Mouse (Mus musculus) spleen, embryonic (tissue): ENCODE data around the gene Eif2d.

Experiments
- CTCF ChIA-PET: fragments of 350-600 bp; sonication (Branson Sonifier 250); formaldehyde crosslinking; loops from one replicate; lab custom pipeline; 2022; lab: Charles Lee

Gene Eif2d

DNA sequence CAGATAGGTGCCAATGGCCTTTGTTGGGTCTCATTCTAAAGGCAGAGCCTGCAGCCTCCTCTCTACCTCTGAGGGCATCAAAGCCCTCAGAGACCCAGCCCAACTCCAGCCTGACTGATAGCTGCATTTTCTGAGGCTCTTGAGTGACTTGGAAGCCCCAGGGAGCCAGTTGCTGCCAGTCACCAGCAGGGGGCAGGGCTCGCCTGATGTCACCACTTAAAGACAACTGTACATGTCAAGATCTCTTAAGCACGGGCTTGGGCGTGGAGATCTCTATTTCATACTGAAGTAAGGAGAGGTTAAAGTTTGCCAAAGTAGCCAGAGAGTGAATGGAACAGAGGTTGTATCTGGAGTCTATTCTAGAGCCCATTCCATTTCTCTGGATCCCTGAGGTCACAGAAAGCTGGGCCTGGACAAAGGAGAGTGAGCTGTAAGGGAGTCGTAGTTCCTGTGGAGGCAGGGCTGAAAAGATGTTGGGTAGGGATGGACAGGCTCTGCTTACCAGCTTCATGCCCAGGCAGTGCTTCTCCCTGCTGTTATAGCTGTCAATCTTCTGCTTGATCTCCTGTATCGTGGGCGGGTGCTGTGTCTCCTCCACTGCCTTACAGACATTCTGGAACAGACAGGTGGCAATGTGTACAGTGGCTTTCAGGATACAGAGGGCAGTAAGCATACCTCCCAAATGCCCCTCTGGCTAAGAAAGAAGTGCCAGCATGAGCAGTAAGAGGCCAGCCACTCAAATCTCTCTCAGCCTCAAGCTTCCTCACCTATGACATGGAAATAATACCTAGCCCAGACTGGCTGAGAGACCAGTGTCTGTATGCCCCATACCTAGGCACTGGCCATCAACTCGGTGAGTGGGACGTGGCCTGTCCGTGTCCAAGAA is 28.9 kb downstream of the Eif2d start:
- CTCF ChIA-PET, result interaction anchor here (1.9 to 2.3 kb wide), 2 partner anchors 24 to 65 kb away, joined by 5 to 18 read pairs; no protein-coding TSS in a partner anchor

DNA sequence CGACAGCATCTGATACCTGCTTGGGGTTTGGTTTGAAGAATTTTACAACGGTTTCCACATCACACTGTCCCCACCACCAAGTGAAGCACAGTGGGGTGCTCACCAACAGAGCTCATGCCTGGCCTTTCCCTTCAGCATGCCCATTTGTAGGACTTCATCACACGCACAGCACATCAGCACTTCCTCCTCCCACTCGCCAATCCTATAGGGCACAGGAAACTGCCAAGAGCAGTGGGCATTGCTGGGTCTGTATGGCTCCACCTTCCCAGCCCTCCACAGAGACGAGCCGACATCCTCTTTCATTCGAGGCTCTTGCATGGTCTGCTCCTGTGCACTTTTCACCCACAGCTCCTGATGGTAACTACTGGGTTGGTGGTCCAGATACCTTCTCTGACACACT is 30.2 kb downstream of the Eif2d start:
- CTCF ChIA-PET, result interaction anchor here (0.5 to 1.9 kb wide), 4 partner anchors 19 to 192 kb away, joined by 3 to 5 read pairs (median 4); no protein-coding TSS in a partner anchor

DNA sequence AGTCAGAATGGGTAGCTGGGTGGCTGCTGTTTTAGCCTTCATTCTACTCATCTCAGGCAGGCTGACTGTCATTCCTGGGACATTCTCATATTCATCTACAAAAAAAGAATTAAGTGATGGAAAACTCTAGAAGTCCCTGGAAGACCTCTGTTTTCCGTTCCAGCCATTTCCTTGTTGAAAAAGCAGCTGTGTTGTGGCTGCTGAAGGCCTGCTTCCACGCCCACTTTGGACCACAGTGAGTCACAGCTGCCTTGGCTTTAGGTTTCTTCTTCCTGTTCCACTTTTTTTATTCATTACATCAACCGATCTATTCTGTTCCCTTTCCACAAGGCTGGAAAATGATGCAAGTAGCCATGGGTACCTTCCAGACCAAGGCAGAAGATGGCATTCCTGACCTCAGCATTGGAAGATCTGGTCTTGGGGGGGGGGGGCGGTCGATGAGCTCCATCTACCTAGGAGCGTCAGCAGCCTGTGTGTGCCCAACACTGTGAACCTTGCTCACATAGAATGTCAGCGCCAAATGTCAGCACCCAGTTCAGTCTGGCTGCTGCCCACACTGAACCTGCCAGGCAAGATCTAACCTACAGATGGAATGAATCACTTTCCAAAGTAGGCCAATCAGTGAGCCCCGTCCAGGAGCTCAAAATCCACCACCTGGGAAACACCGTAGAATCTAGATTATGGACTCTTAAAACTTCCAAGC is 31.4 kb downstream of the Eif2d start:
- CTCF ChIA-PET, result interaction anchor here (0.6 kb wide), 1 partner anchor 73 kb away, joined by 9 read pairs; no protein-coding TSS in a partner anchor

DNA sequence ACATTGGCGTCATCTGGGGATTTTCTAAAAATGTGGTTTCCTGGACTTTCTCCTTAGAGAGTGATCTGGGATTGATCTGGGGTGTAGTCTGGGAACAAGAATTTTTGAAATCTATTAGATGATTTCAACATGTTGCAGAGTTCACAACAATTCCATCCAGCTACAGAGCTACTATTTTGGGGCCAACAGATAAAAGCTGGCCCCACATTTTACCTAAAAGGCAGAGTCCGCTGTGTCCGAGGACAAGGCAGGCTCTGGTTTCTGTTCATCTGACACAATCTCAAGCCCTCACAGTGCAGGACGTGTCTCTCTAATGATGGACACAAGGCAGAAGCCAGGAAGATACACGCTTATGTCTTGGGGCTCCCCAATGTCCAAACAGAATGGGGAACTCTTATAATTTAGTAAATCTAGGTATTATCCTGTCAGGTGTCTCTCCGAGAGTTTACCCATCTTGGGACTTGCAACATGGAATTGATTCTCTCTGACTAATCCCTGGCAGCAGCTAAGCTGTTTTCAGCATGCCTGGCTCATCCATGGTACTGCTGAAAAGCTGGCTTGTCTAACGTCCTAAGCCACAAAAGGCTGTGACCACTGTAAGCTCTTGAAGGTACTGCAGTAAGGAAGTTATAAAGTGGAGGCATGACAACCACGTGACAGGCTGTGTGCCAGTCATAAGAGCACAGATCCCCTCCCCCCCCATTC is 32.1 kb downstream of the Eif2d start:
- CTCF ChIA-PET, result no interaction called here

DNA sequence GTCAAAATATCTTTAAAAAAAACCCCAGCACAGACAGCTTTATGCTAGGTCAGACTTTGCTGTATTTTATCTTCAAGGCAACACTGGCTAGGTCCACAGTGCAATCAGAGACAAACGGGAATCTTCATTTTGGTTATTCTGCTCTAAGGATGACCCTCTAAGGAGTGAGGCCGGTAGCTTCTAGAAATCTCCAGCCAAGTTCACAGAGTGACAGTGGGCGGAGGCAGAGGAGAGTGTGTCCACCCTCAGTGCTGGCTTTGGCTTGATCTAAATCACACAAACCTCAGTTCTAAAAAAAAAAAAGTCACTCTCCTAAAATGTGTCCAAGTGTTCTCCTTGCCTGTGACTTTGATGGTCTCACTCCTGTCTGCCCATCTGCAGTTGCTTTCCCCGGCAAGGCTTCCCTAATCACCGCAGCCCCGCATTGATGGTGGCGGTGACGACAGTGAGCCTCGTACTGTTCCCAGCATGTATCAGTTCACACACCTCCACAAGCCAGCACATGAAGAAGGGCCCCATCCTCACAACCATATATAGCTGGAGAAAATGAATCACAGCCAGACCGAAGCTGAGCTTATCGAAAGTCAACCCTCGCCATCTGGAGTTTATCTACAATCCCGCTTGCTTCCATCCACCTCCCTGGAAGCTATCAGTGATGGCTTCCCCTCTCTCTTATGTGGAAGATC is 33.0 kb downstream of the Eif2d start:
- CTCF ChIA-PET, result no interaction called here

DNA sequence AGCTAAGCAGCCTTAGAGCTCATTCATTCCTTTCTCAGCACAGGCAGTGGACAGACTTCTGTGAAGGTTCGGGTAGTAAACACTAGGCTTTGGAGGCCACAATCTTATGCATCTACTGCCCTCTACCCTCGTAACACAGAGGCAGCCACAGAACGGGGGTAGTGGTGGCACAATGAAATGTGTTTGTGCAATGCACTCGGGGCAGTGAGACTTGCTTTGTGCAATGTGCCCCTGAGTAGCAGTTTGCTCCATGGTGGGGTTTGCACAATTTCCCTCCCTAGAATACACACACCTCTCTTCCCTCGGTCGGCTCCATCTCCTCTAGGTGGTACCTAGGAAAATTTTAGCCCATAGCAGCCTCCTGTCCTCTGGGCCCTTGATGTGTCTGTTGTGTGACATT is 34.0 kb downstream of the Eif2d start:
- CTCF ChIA-PET, result no interaction called here

DNA sequence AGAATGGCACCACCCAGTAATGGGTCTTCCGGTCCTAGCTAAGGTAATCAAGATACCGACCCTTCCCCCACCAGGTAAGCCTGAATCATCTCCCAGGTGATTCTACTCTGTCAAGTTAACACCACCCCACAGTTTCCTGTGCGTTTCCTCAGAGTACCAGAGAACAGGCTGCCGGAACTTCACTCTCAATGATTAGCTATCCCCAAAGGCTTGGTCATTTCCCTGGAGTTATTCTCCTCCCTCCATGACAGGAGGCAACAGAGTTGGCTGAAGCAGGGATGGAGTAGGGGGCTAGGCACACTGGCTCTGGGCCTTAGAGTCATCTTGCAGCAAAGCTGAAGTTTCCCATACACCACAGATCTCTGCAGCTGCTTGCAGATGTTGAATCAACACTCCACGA is 34.9 kb downstream of the Eif2d start:
- CTCF ChIA-PET, result no interaction called here

DNA sequence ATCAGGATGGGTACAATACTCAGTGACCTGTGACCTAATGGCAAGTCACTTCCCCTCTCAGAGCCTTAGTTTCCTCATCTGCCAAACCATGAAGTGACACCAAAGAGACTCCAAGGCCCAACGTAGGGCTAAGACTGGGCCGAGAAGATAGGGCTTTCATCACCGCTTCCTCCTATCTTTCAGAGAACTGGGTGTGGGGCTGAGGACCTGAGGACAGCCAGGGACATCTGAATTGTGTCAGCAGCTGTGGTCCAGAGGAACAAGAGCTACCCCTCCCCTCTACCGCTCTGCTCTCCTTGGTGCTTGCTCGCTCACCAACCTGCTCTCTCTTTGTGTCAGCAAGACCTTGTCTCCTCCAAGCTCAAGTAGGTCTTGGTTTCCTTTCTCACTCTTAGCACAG is 35.7 kb downstream of the Eif2d start:
- CTCF ChIA-PET, result no interaction called here

DNA sequence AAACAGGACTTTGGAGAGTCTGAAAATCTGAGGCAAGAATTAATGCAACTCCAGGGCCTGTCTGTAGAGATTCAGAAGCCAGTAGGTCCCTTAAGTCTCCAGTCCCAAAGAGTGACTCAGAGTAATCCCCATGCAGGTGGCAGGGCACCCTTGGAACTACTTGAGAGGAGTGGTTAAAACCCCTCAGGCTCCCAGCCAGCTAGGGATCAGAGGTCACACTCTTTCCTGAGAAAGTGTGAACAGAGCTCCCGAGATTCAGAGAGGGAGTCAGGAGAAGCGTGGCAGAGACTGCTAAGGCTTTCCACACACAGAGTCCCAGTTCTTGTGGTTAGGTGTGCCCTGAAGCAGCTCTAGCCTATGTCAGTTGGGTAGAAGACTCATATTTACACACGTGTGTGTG is 40.8 kb downstream of the Eif2d start:
- CTCF ChIA-PET, result interaction anchor here (1.0 kb wide), 1 partner anchor 13 kb away, joined by 3 read pairs; no protein-coding TSS in a partner anchor

DNA sequence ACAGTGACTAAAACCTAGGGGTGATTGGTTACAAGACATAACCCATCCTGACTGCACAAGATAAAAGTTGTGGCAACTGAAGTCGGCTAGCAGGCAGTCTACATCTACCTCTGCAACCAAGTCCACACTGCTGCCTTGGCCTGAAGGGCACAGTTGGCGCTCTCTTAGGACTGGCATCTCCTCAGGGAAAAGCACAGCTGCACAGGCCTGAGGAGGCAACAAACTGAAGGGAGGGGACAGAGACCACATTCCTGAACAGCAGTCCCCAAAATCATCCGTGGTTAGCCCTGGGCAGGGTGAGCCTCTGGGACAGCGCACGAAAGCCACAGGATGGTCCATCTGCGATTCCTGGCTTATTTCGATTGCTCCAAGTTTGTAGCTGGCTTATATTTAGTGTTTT is 42.7 kb downstream of the Eif2d start:
- CTCF ChIA-PET, result no interaction called here

DNA sequence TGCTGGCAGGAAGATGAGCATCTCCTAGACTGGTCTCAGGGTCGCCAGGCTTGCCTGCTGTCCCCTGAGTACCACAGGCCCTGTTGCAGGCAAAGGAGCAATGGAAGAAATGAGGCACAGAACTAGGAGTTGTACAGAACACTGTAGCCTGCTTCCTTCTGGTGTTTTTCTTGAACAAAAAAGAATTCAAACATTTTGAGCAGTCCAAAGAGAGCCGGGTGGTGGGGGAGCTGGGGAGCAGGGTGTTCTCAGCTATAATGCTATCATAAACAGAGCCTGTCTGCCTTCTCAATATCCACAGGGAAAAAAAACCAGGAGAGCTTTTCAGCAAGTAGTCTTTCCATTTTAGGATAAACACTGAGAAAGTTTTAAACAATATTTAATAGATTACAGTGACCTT is 43.1 kb downstream of the Eif2d start:
- CTCF ChIA-PET, result no interaction called here

DNA sequence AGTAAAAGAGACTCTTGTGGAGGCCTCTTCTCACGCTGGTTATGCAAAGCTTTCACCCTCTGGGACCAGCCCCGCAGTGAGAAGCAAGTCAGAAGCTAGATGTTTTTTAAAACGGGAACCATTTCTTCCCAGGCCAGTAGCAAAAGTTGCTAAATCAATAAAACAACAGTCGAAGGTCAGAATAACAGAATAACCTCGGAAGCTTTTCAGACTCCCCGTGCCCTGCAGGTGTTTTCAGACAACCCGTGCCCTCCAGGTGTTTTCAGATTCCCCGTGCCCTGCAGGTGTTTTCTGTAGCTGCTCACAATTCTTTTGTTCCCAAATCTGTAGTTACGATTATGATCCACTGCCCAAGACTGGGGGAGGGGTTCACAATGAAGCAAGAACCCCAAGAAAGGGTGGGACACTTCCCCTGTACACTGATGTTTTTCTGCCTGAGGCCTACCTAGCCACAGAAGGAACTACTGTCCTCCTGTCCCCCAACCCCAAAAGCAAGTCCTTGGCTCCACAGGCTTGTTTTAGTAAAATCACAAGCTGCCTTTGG is 45.5 kb downstream of the Eif2d start:
- CTCF ChIA-PET, result interaction anchor here (0.5 to 0.9 kb wide), 3 partner anchors 9 to 66 kb away, joined by 3 to 5 read pairs (median 3); no protein-coding TSS in a partner anchor

DNA sequence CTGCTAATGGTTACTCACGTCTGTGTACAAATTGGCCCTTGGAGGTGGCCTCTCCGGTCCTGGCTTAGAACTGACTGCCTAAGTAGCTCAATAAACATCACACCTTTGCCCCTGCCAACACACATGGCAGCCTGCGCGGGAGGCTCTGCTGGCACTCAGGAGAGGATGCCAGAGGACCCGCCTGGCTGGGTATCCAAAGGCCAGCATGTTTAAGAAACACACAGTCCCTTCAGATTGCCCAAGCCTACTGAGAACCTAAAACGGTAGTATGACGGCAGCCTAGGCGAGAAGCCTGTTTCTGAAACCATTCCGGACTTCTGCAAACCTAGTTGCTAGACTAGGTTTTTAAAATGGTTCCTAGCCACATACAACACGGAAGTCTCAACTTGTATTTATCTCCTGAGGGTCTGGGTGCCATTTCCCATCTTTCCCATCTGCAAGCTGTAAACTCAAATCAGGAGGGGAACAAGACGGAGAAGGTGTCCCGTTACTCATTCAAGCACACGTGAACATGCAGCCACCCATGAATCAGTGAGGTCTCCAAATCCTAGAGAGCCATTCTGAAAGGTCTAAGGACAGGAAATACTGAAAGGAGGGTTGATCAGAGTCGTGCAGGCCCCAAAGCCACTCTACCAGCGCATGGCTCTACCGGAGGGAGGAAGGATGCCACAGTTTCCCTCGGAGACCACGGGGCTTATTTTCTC is 46.3 kb downstream of the Eif2d start:
- CTCF ChIA-PET, result interaction anchor here (0.5 to 0.9 kb wide), 3 partner anchors 8 to 66 kb away, joined by 3 to 5 read pairs (median 3); no protein-coding TSS in a partner anchor

DNA sequence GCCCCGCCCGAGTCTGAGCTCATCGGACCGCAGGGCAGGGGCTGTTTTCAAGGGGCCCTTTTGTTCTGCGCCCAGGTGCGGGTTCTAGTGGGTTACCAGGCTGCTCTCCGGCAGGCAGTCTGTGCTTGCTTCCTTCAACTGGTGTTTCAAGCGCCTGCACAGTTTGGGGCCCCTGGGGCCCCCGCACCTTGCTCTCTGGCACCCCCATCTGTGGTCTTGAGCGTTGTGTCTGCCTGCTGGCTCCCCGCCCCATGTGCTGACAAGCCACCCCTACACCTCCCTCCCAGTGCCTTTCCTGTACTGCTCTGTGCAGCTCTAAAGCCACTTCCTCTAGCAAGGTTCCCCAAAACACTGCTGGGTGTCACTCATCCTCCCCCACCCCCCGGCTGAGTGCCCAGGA is 47.0 kb downstream of the Eif2d start:
- CTCF ChIA-PET, result no interaction called here

DNA sequence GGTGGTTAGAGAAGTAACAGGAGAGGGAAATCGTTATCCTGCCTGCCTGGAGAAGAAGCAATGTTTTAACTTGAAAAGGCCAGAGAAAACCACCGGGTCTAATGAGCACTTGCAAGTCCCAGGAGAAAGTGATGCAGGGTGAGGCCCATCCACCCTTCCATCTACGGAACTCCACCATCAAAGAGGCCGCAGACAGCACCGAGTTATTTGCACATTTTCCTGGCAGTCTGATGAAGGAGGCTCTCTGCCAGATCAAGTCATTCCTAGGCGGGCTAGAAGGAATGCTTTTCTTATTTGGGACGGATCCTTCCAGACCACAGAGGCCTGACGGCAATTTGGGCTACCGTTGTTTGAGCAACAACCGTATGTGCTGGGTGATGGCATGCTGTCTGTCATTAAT is 47.6 kb downstream of the Eif2d start:
- CTCF ChIA-PET, result no interaction called here

DNA sequence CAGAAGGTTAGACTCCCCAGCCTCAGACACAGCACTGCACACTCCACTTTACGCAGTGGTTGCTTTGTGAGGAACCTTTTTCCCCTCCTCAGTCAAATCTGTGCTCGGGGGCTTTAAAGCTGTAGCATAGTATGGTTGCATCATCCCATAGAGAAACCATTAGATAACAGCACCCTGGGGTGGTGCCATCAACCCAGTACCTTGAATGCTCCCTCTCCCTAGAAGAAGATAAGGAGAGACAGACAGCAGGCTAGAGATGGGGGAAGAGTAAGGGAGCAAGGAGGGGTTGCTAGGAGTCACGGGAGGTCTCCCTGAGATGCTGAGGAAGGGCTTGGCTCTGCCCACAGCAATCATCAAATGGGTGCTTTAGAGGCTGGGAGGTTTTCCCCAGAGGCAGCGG is 48.4 kb downstream of the Eif2d start:
- CTCF ChIA-PET, result no interaction called here

DNA sequence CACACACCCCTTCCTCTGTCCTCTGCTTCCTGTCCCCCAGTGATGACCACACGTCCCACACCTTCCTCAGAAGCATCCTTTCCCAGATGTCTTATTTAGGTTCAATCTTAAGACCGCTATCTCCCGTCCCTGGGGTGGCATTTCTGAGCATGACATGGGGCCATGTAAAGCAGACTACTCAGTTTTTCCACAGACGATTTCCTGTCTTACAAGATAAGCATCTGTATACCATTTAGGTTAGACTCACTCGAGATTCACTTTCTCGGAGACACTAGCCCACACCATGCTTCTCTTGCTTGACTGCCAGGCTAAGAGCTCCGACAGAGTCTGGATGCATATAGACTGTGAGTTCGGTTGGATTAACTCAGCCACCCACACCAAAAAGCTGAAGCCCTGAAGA is 51.5 kb downstream of the Eif2d start:
- CTCF ChIA-PET, result interaction anchor here (3.2 kb wide), 1 partner anchor 23 kb away, joined by 18 read pairs; no protein-coding TSS in a partner anchor

DNA sequence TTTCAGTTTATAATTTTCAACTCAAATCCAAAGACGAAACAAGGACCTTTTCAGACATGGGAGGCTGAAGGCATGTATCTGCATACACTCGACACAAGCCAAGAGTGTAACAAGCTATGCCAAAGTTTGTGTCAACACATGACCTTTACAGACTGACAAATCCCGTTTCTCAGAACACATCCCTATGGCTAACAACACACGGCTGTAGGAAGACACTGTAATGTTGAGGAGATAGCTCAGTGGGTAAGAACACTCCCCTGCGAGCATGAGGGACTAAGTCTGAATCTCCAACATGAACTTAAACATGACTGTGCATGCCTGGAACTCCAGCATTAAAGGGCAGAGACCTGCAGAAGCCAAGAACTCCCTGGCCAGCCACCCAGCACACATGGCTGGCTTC is 53.4 kb downstream of the Eif2d start:
- CTCF ChIA-PET, result interaction anchor here (0.5 to 3.2 kb wide), 5 partner anchors 7 to 816 kb away, joined by 3 to 18 read pairs (median 6); no protein-coding TSS in a partner anchor

DNA sequence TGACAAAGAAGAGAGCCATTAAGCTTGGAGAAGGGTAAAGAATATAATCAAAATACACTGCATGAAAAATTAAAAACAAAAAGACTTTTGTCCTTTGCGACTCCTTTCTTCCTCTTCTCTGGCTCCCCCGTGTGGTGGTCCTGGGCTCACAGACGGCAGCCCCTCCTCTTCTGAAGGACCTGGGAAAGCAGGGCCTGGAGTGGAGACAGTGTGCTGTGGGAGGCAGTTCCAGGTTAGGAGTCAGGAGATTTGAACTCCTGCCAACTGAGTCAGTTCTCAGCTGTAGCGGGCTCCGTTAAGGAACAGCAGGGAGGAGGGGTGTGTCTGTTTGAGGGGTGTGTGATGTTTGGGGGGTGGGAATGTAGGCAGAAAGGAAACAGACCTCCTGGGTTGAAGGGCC is 54.5 kb downstream of the Eif2d start:
- CTCF ChIA-PET, result interaction anchor here (0.6 to 3.2 kb wide), 5 partner anchors 9 to 412 kb away, joined by 3 to 18 read pairs (median 3); no protein-coding TSS in a partner anchor

DNA sequence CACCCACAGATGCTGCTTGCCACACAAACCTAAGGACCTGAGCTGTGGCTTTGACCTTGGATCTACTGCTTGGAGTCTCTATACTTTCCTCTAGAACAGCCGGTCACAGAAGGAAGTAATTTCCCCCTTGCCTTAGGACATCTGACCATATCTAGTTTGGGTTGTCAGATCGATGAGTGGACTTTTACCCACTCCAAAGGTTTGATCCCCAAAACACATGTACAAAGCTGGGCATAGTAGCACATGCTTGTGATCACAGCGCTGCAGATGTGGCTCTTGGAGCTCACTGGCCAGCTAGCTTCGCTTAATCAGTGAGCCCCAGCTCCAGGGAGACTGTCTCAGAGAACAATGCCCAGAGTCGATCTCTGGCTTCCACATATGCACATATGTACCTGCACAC is 55.1 kb downstream of the Eif2d start:
- CTCF ChIA-PET, result interaction anchor here (0.8 to 1.6 kb wide), 2 partner anchors 9 to 25 kb away, joined by 3 to 4 read pairs; no protein-coding TSS in a partner anchor
